Mouse (Mus musculus) layer of hippocampus, adult 9-10 months (tissue): ENCODE measurements around the gene Adamts15.

Source experiments
- DNase-seq: peaks from one replicate; pipeline ENCODE4 v3.0.0; 2022; ENCODE audit warnings: low spot score

Gene Adamts15

DNA sequence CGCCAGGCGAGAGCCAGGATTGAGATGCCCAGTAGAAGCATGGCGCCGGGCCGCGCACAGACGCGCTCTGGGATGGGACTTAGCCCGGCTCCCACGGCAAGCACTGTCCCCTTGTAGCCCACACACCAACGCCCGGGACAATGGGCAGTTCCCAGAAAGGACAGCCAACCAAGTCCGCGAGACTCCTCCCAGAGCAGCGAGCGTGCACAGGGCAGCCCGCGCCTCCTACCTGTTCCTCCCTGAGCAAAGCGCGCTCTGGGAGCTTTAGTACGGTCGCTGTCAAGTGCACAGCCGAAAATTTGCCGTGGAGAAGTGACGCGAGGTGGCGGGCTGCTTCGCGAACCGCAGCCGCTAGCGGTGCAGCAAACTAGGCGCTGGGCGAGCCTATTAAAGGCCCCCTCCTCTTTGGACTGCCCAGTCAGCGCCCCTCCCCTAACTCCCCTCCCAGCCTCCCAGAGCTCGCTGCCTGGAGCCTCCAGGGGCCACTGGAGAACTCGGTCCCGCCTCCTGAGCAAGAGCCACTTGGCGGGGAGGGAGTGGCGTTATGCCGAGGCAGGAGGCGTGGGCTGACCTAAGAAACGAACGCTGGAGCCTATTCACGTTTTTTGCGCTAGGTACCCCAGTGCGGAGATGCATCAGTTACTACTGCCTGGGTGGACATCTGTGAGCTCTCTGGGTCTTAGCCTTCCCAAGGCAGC is at the start of gene Adamts15:
TSS of gene Adamts15 (minus strand) at position 256 of the 698 bp plus-strand sequence.
- no peak for DNase-seq

DNA sequence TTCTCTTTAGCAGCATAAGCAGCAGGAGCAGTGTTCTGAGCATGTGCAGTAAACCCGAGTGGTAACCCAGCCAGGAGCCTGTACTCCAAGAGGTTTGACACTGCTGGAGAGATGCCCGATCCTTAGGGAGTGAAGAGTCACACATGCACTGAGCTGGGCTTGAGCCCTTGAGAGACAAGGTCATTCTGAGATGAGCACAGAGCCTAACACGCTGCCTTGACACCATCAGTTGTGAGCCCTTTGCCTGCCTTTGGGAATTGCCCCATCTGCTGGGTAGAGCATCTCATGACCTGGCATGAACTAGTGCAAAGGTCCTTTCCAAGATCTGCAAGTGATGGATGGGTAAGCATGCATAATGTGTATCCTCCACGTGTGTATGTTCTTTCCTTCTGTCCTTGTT is 49.7 kb upstream of the Adamts15 start:
- DNase-seq: no peak

DNA sequence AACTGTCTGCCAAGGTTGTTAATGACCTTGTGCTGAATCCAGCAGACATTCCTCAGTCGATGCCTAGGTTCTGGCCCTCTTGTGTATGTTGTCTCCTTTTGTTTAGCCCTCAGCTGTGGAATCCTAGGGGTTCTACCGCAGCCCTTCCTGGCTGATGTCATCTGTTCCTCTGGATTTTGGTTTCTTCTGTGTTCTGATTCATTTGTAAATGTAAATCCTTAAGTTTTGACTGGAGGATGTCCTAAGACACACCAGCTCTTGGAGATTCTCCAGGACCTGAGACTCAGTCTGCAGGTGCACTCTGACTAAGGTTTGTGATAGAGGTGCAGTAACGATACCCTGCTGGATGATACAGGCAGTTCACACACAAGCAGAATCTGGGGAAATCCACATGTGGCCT is 47.7 kb upstream of the Adamts15 start:
- no peak for DNase-seq

DNA sequence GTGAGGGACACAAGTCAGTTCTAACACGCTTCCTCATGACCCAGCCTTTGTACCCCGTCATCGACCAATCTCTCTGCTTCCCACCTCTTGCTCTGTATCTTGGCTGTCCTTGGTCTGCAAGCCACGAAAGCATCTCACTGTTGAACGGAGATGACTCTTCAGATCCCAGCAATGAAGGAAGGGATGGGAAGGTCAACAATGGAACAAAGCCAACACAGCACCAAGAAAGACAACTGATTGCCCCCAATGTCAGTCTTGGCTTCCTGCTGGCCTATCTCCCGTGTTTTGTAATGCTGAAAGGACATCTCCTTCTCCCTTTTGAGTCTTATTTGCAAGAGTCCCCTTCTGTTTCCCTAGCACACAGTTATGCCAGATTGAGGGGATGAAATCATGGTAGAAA is 45.9 kb upstream of the Adamts15 start:
- no peak for DNase-seq

DNA sequence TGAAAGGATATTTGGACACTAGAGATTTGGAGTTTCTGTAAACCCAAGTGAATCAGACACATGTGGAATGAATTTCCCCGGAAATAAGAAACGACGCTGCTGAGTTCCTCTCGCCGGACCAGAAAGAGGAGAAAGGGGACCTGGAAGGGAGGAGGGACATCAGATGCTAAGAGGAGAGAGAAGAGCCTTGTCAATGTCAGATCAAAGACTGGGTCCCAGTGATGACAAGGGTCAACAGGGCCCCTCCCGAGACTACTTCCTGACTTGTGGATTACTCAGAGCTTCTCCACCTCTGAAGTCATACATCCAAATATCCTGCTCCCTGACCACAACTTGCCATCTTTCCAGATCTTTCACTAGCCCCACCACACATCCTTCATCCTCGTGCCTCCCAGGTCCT is 44.6 kb upstream of the Adamts15 start:
- DNase-seq: no peak

DNA sequence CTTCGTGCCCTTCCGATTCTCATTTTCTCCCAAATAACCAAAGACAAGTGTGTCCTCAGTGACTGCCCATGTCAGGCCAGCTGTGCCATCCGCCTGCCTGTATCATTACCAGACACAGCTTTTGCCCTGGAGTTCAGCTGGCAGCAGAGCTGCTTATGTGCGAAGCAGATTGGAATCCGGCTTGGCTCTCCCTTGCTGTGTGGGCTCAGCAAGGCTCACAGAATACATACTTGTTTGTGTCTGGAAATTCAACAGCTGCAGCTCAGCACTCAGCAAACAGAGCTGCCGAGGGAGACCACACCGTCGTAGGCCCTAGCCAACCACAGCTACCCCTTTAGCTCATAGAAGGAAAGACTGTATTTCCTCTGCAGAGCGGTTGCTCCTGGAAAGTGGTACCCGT is 42.4 kb upstream of the Adamts15 start:
- DNase-seq: no peak

DNA sequence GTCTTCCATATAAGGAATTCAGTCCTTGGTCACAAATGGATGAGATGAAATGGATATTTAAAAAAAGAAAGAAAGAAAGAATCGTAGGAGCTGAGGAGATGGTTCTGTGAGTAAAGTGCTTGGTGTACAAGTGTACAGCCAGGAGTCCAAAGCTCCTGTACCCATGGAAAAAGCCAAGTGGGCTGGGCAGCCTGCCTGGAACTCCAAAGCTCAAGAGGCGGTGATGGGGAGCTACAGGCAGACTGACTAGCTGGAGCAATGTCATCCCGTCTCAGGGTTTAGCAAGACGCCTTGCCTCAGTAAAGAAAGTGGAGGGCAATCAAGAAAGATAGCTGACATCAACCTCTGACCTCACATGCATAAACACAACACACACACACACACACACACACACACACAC is 41.5 kb upstream of the Adamts15 start:
- no peak for DNase-seq

DNA sequence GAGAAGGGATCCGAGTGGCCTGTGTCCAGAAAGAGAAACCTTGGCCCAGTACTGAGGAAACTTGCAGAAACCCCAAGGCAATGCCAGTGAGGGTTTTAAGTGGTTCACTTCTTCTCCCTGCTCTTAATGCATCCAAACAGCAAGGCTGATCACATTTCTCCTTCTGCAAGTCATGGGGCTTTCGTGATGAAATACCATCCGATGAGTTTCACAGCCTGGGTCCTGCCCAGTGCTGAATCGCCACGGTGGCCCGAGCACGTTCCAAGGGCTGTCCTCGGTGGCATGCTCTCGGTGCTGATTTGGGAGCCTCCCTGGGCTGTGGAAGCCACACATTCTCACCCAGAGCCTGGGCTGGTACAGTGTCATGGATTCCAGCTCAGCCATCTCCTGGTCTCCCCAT is 33.0 kb upstream of the Adamts15 start:
- DNase-seq: no peak

DNA sequence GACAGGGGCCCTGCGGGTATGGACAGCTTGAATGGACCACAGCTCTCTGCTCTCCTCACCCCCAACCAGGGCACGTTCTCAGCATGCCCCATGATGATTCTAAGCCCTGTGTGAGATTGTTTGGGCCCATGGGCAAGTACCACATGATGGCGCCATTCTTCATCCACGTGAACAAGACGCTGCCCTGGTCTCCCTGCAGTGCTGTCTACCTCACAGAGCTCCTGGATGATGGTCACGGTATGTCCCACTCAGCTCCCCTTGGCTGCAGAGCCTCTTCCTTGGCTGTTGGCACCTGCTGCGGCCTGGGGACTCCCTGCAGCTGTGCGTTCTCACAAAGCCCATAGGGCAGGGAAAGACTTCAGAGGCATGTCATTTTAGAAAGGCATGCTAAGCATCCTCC is 31.0 kb upstream of the Adamts15 start:
- no peak for DNase-seq

DNA sequence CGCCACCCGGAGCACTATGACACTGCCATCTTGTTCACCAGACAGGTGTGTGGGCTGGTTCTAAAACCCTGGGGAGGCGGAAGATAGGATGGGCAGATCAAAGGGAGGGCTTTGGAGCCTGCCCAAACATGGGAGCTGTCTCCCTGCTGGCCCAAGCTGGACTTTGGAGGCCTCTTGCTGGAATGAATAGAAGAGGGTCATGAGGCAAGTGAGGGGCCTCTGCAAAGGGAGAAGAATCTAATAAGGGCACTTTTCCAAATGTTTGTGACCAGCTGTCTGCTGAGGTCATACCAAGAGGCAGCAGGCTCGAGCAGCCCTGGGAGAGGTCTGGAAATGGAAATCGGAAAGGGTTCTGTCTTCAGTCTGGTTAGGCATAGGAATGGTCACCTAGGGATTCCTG is 29.2 kb upstream of the Adamts15 start:
- DNase-seq: no peak

DNA sequence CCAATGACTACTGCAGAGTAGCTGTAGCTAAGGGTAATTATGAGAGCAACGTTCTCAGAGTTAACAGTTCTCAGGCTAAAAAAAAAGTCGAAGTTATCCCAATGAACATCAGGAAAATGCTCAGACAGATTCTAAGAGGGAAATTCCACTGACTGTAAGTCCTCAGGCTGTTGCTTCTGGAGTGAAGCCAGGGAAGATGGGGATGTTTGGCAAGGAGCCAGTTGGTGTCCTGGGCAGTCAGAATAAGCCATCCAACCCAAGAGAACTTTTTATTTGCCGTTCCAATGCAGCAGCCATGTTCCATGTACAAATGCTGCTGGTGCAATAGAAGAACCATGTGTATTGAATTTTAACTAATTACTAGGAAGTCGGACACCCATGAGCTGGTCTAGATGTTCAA is 28.3 kb upstream of the Adamts15 start:
- no peak for DNase-seq

DNA sequence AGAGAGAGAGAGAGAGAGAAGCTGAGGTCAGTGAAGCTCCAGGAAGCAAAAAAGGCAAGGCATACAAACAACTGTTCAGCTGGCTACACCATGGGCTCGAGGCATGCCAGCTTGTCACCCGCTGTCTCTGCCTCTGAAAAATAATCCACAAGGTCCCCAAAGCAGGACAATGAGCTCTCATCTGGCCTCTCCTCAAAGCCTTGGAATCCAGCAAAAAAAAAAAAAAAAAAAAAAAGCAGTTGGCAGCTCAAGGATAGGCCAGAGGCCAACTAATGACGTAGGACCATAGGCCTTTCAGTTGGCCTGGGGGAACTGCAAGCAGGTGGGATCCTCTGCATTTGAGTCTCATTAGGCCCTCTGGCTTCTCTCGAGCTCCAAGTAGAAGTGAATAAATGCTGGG is 27.7 kb upstream of the Adamts15 start:
- no peak for DNase-seq

DNA sequence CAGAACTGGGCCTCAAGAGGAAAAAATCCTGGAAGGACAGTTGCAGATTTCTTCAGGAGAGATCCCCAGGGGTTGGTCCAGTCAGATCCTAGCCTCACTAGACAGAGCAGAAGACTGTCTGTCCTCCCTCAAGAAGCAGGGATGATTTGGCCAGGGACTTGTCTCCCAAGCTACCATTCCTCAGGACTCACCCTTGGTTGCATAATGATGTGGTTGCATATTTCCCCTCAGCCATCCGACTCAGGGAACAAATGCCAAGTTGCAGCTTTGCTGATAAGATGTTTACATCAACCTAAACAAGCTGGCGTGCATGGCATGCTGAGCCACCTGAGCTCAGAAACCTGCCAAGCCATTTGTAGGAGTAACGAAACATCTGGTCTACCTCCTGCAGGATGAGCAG is 27.2 kb upstream of the Adamts15 start:
- DNase-seq: no peak

DNA sequence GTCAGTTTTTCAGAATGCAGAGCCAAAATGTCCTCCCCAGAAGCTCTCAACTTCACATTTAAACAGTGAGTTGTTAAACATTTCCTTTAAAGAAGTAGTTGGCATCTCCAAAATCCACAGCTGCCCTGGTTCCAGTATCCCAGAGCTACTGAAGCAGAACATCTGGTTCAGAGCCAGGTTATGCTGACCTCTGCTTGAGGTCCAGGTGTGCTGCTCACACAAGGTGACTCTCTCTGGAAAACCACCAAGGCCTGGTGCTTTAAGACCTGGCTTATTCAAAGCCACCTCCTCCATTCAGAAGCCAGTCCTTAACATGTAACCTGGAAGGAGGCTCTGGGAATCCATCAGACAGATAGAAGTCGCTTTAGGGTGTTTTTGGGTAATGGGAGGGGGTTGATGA is 23.0 kb upstream of the Adamts15 start:
- no peak for DNase-seq

DNA sequence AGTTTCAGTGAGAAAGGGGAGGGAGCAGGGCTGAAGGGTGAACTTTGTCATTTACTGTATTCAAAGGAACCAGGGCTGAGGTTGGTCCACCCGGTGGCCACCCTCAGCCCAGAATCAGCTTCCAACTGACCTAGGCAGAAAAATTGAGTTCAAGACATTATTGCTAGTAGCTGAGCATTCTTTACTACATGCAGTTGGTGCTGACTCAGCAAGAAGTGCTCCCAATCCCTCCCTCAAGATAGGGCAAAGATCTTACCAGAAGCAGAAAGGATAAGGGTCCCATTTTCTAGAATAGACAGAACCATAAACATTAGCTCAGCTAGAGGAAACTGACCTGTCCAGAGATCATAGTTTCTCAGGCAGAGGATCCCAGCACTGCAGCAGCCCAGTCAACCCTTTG is 22.0 kb upstream of the Adamts15 start:
- DNase-seq: no peak

DNA sequence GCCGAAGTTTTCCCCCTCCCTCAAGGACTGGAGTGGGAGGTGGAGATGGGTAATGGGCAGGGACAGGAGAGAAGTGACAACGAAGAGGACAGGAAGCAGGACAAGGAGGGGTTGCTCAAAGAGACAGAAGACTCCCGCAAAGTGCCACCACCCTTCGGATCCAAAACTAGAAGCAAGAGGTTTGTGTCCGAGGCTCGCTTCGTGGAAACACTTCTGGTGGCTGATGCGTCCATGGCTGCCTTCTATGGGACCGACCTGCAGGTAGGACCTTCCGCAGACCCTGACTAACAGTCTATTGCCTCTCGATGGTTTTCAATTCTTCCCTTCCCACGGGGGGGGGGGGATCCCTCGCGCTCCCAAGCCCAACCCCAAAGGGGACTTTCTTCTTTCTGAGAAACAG is 21.1 kb upstream of the Adamts15 start:
- no peak for DNase-seq

DNA sequence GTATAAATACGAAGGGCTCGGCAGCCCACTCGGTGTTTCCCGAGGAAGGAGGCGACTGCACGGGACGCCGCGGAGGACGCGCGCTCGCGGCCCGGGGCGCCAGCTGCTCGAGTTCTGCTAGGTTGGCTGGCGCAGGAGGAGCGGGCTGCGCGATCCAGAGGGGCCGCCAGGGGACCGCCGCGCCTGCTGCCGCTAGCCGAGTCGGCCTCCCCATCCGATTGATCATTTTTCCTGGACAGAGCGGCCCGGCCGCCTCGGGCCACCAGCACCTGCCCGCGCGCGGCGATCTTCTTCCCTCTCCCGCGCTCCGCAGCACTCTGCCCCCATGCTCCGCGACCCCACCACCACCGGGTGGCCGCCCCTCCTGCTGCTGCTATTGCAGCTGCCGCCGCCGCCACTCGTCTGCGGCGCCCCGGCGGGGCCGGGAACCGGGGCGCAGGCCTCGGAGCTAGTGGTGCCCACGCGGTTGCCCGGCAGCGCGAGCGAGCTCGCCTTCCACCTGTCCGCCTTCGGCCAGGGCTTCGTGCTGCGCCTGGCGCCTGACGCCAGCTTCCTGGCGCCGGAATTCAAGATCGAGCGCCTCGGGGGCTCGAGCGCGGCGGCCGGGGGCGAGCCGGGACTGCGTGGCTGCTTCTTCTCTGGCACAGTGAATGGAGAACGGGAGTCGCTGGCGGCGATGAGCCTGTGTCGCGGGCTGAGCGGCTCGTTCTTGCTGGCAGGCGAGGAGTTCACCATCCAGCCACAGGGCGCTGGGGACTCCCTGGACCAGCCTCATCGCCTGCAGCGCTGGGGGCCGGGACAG is 20.5 kb upstream of the Adamts15 start, which contains the start of gene Adamts8:
TSS of gene Adamts8 (plus strand) at position 51 of the 802 bp plus-strand sequence.
- no peak for DNase-seq

DNA sequence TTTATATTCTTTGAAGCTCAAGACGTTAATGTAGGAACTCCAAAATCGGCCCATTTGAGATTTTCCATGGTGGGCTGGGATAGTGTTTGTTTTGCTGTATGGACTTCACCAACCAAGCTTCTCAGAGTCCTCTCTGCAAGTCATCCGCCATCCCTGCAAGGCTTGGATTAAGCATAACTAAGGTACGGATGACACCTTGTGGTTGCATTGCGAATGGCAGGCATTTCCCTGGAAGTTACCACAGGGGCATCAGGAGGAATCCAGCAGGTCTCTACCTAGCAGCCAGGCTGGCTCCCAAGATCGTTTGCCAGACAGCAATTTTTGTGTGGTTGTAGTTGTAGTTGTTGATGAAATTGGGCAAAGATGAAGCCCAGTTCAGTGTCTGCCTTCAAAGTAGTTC is 18.1 kb upstream of the Adamts15 start:
- peak; percentile 83 for DNase-seq

DNA sequence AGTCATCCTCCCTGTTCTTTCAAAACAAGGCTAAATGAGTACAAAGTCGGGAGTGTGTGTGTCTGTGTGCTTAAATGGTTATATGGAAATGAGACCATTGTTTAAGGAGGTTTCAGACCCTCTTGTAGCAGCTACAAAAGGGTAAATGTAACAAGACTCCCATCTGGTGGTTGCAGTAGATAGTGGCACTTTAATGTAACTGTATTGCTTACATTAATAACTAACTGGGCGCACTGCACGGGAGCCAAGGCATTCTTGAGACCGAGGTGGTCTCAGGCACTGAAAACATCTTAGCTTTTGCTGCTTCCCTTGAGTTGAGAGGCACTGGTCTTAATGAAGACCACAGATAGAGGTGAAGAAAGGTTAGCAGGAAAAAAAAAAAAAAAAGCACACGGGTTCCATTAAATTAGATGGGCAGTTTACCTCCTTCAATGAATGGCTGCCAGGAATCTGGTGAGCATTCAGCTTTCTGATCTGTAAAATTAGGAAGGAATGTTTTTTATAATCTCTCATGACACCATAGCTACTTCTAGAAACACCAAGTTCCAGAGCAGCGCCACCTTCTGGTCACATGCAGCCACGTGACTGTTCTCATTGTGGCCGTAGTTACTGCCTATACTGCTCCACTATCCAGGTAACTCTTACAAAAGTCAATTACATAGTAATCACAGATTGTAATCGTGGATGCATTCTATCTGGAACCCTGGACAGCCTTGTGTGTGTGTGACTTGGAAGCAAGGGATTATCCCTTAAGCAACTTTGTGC is 14.6 kb upstream of the Adamts15 start:
- DNase-seq: no peak

DNA sequence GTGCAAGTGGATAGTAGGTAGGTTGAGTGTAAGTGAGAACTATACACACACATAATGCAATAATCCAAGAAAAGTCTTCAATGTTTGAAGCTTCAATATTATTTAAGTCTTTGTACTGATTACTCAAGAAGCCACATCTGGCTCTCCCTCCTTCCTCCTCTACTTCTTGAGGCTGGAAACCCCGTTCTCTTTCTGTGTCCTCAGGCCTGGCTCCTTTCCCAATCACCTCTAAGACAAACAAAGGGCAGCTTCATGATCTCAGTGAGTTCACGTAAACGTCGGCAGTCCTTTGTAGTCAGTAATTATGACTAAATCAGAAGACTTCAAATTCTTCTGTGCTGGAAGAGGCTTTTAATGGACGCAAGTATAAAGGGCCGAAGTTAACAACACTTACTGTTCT is 12.6 kb upstream of the Adamts15 start:
- no peak for DNase-seq

DNA sequence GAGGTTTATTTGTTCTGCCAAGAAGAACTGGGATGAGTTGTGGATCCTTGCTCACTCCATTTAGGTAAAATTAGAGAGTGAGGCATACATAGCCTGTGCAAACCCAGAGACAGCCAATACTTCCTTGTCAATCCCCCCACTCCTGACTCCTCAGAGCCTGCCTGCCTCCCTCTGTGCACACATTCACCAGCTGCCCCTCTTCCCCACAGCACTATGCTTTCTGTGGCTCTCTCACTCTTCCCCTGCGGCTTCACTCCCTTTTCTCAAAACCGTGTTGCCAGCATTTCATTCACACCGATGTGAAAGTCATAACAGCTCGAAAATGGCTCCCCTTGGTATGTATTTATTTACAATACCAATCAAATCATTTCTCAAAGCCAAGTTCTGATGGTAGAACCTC is 10.1 kb upstream of the Adamts15 start:
- DNase-seq: no peak

DNA sequence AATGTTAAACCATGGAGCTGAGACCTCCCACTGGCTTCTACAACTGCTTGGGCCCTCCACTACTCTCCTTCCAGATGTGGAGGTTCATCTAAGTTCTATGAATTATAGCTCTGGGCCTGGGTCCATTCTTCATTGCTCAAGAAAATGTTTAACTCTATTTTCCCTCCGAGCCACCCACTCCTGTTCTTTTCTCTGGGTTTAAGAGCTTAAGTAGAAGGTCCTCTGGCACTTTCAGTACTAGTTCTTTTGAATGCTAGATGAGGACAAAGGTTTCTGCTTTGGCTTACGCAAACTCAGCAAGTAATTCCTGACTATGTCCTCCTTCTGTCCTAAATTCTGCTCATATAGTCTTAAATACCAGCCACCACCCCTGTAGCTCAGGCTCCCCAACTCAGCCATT is 6.5 kb upstream of the Adamts15 start:
- DNase-seq: no peak
